Comparison of ENCODE assay signal across 9 mouse cellular contexts in genomic region chr17:5252436-5252835, GRCm38 (mm10).
DNase-seq lines count a peak whose midpoint lies in the region; ATAC-seq and TF ChIP-seq lines count a peak whose summit lies in the region.
"Had no signal": no experiment of that assay in that cellular context is flagged by ENCODE, and none has a peak within 500 bp of the region (broad histone marks: within the 10 kb centered on the region; RNA-seq: fewer than 3 reads in every experiment).

No protein-coding gene starts in this region.

- TF ChIP-seq EP300 in heart, postnatal 0 days (IDR thresholded peaks at IDR 0.05; ENCODE audit: low read depth): no peak

- no peak for ATAC-seq in heart, embryonic 12.5 days (ENCODE audit: insufficient number of reproducible peaks, low FRiP score)
- no peak for ATAC-seq in heart, postnatal 0 days (ENCODE audit: insufficient read depth, low read depth)

- H3K4me1 ChIP-seq in heart, embryonic 10.5 days: peaks cover 37% of the 10 kb centered on the region
- peaks cover 34% of the 10 kb centered on the region for H3K4me1 ChIP-seq in heart, embryonic 12.5 days (replicated peaks)
- peaks cover 4% of the 10 kb centered on the region; the same call in 1 of the 2 replicates for H3K4me1 ChIP-seq in cortical plate, adult 2 months (ENCODE audit: control insufficient read depth, insufficient read depth, low read length)
- peaks cover 19% of the 10 kb centered on the region for H3K4me1 ChIP-seq in heart, postnatal 0 days (ENCODE audit: control insufficient read depth, insufficient read depth)

- no peaks in the 10 kb centered on the region for H3K27me3 ChIP-seq in heart, embryonic 10.5 days (ENCODE audit: insufficient read depth, poor library complexity, severe bottlenecking)
- H3K27me3 ChIP-seq in heart, embryonic 12.5 days (replicated peaks): no peaks in the 10 kb centered on the region
- no peaks in the 10 kb centered on the region for H3K27me3 ChIP-seq in heart, postnatal 0 days (ENCODE audit: control insufficient read depth, insufficient read depth, low read length)
- H3K27me3 ChIP-seq: lung, embryonic 15.5 days had no signal

- no peak for TF ChIP-seq POLR2A in cortical plate, adult 2 months (IDR thresholded peaks at IDR 0.05; ENCODE audit: extremely low read depth, insufficient read depth, low read length)

- H3K27ac ChIP-seq in heart, embryonic 10.5 days: 0 out of 2 replicates have a peak overlapping the region, but pooled peaks have one; percentile 10
- H3K27ac ChIP-seq in heart, embryonic 12.5 days (ENCODE audit: poor library complexity, severe bottlenecking): no peak overlapping the region
- no peak overlapping the region for H3K27ac ChIP-seq in cortical plate, adult 2 months (ENCODE audit: insufficient read depth, low read length)
- no peak overlapping the region for H3K27ac ChIP-seq in heart, postnatal 0 days (ENCODE audit: low read depth)
- H3K27ac ChIP-seq: lung, embryonic 15.5 days had no signal

- H3K9ac ChIP-seq in heart, embryonic 12.5 days: no peak overlapping the region
- no peak overlapping the region for H3K9ac ChIP-seq in heart, postnatal 0 days (replicated peaks; ENCODE audit: low read depth, low read length)
- H3K9ac ChIP-seq: lung, embryonic 15.5 days had no signal

- peaks cover 3% of the 10 kb centered on the region for H3K36me3 ChIP-seq in heart, embryonic 10.5 days
- H3K36me3 ChIP-seq in heart, embryonic 12.5 days: no peaks in the 10 kb centered on the region
- H3K36me3 ChIP-seq in heart, postnatal 0 days (replicated peaks; ENCODE audit: control insufficient read depth, insufficient read depth, low read length): peaks cover 13% of the 10 kb centered on the region; the same call in 1 of the 2 replicates
- H3K36me3 ChIP-seq: lung, embryonic 15.5 days had no signal

- DNase-seq in heart, embryonic 10.5 days (ENCODE audit: low spot score): no peak
- DNase-seq in adipocyte (ENCODE audit: low spot score): peak; percentile 80
- peak; percentile 43 for DNase-seq in heart, postnatal 0 days (ENCODE audit: low spot score)
- peak; percentile 71 for DNase-seq in left cerebral cortex, adult 11 months (ENCODE audit: low spot score)
- peak; percentile 62 for DNase-seq in mesoderm, embryonic 11.5 days (ENCODE audit: low read depth, low spot score)
- peak; percentile 85 for DNase-seq in testis, postnatal 10 days (ENCODE audit: low spot score)

- no peaks in the 10 kb centered on the region for H3K9me3 ChIP-seq in heart, embryonic 10.5 days
- H3K9me3 ChIP-seq in heart, embryonic 12.5 days (replicated peaks): no peaks in the 10 kb centered on the region
- no peaks in the 10 kb centered on the region for H3K9me3 ChIP-seq in heart, postnatal 0 days (replicated peaks; ENCODE audit: control insufficient read depth, low read length)
- H3K9me3 ChIP-seq: lung, embryonic 15.5 days had no signal

- TF ChIP-seq CTCF in cortical plate, adult 2 months (IDR thresholded peaks at IDR 0.05; ENCODE audit: extremely low read depth, insufficient read depth, low read length): peak; percentile 86
- peak; percentile 82 for TF ChIP-seq CTCF in heart, postnatal 0 days (IDR thresholded peaks at IDR 0.05; ENCODE audit: low read depth)

- 25% methylated on average over 3 of the region's 3 CpGs for WGBS in heart, embryonic 10.5 days
- 33% methylated on average over 3 of the region's 3 CpGs for WGBS in heart, embryonic 12.5 days
- 30% methylated on average over 3 of the region's 3 CpGs for WGBS in heart, postnatal 0 days

- no peak overlapping the region for H3K4me2 ChIP-seq in heart, embryonic 12.5 days
- no peak overlapping the region for H3K4me2 ChIP-seq in heart, postnatal 0 days (ENCODE audit: low read depth, low read length)
- H3K4me2 ChIP-seq: lung, embryonic 15.5 days had no signal

- H3K4me3 ChIP-seq in heart, embryonic 10.5 days: no peak overlapping the region
- no peak overlapping the region for H3K4me3 ChIP-seq in heart, embryonic 12.5 days
- H3K4me3 ChIP-seq in cortical plate, adult 2 months (ENCODE audit: insufficient read depth, low read length): no peak overlapping the region
- no peak overlapping the region for H3K4me3 ChIP-seq in heart, postnatal 0 days (ENCODE audit: low read depth, low read length)
- H3K4me3 ChIP-seq: lung, embryonic 15.5 days had no signal
